ENCODE assay signal across 8 mouse cellular contexts in genomic region chr19:6242281-6242680, GRCm38 (mm10). TPM values are rescaled to one million over a fixed set of nuclear protein-coding genes. Genes with fewer than 3 reads are reported as not detected.
A peak's percentile ranks its signal among the peaks of the same experiment; 100 is the strongest.
DNase-seq lines count a peak whose midpoint lies in the region; ATAC-seq and TF ChIP-seq lines count a peak whose summit lies in the region.

No protein-coding gene starts in this region.

- TF ChIP-seq CTCF in MEL (IDR thresholded peaks at IDR 0.05 in 2 of 3, conservative IDR thresholded peaks at IDR 0.05 in 1 of 3; ENCODE audit: control insufficient read depth in 1 of 3, insufficient read depth in 1 of 3, low read depth in 2 of 3, low read length in 3 of 3, poor library complexity in 1 of 3, severe bottlenecking in 1 of 3), result no peak

- H3K36me3 ChIP-seq in MEL (ENCODE audit: control insufficient read depth in 1 of 2, insufficient read depth in 2 of 2, low read length in 2 of 2), result peaks cover 0 to 23% of the 10 kb centered on the region in 2 experiments; a peak in 3 of 4 replicates
- peaks cover 25% of the 10 kb centered on the region for H3K36me3 ChIP-seq in heart, embryonic 15.5 days
- H3K36me3 ChIP-seq in megakaryocyte, embryonic 14.5 days (replicated peaks; ENCODE audit: low read length), result peaks cover 42% of the 10 kb centered on the region

- H3K79me2 ChIP-seq in MEL (ENCODE audit: control insufficient read depth, insufficient read depth, low read length, poor library complexity), result peaks cover 11% of the 10 kb centered on the region

- TF ChIP-seq EP300 in MEL (IDR thresholded peaks at IDR 0.05; ENCODE audit: low read depth in 1 of 2, low read length in 2 of 2), result 0 out of 4 replicates have a peak, but pooled peaks of 1 of the 2 experiments have one; percentile 18

- H3K4me1 ChIP-seq in MEL (ENCODE audit: control insufficient read depth in 1 of 2, insufficient read depth in 2 of 2, low read length in 2 of 2), result peaks cover 6 to 30% of the 10 kb centered on the region in 2 experiments
- H3K4me1 ChIP-seq in heart, embryonic 15.5 days (replicated peaks), result peaks cover 15% of the 10 kb centered on the region
- peaks cover 41% of the 10 kb centered on the region for H3K4me1 ChIP-seq in megakaryocyte, embryonic 14.5 days

- peak; percentile 84 to 88 for DNase-seq in B cell, adult 2 months
- DNase-seq in MEL (ENCODE audit: low read depth, low spot score), result peak; percentile 93
- DNase-seq in embryo, embryonic 10.5 days (ENCODE audit: low spot score), result peak; percentile 42
- peak; percentile 64 for DNase-seq in kidney, postnatal 14 days
- DNase-seq in spleen, postnatal 10 days (ENCODE audit: low spot score in 2 of 2), result peak; percentile 56 to 79
- DNase-seq in right cerebral cortex, postnatal 14 days, result no peak

- no peak for TF ChIP-seq RAD21 in MEL (IDR thresholded peaks at IDR 0.05; ENCODE audit: low read depth, low read length)

- H3K27ac ChIP-seq in MEL (ENCODE audit: control insufficient read depth, low read depth, low read length), result peak overlapping the region; percentile 52
- peak overlapping the region; percentile 84 for H3K27ac ChIP-seq in heart, embryonic 15.5 days

- H3K27me3 ChIP-seq in MEL (ENCODE audit: control insufficient read depth in 1 of 2, insufficient read depth in 2 of 2, low read length in 2 of 2), result no peaks in the 10 kb centered on the region
- no peaks in the 10 kb centered on the region for H3K27me3 ChIP-seq in heart, embryonic 15.5 days
- H3K27me3 ChIP-seq in megakaryocyte, embryonic 14.5 days (replicated peaks), result no peaks in the 10 kb centered on the region

- no peaks in the 10 kb centered on the region for H3K9me3 ChIP-seq in MEL (replicated peaks; ENCODE audit: insufficient read depth, low read length)
- no peaks in the 10 kb centered on the region for H3K9me3 ChIP-seq in heart, embryonic 15.5 days (replicated peaks)
- no peaks in the 10 kb centered on the region for H3K9me3 ChIP-seq in megakaryocyte, embryonic 14.5 days

- WGBS in heart, embryonic 15.5 days, result 1% methylated on average over 4 of the region's 4 CpGs

- no peak; a peak in 1 of 4 replicates for TF ChIP-seq POLR2A in MEL (IDR thresholded peaks at IDR 0.05; ENCODE audit: control insufficient read depth in 1 of 2, insufficient read depth in 1 of 2, low read depth in 1 of 2, low read length in 2 of 2, poor library complexity in 1 of 2)

- H3K4me2 ChIP-seq in heart, embryonic 15.5 days, result peak overlapping the region; percentile 92

- H3K4me3 ChIP-seq in MEL (ENCODE audit: control insufficient read depth in 1 of 2, insufficient read depth in 1 of 2, low read depth in 2 of 2, low read length in 2 of 2), result peak overlapping the region; percentile 90 to 94
- peak overlapping the region; percentile 86 for H3K4me3 ChIP-seq in heart, embryonic 15.5 days
- H3K4me3 ChIP-seq in megakaryocyte, embryonic 14.5 days (replicated peaks), result peak overlapping the region; percentile 100

- 0 out of 2 replicates have a peak, but pooled peaks have one; percentile 5 for ATAC-seq in heart, embryonic 15.5 days (replicated peaks; ENCODE audit: insufficient number of reproducible peaks, insufficient read depth, low FRiP score, low read depth)

- peak overlapping the region; percentile 77 for H3K9ac ChIP-seq in MEL (ENCODE audit: control insufficient read depth, low read depth, low read length, poor library complexity, severe bottlenecking)
- peak overlapping the region; percentile 94 for H3K9ac ChIP-seq in heart, embryonic 15.5 days

TF ChIP-seq in MEL, 35 proteins besides CTCF, POLR2A, EP300 and RAD21:
- no peak for TF ChIP-seq CHD1 (IDR thresholded peaks at IDR 0.05; ENCODE audit: low read depth, low read length)
- no peak for TF ChIP-seq MYB (IDR thresholded peaks at IDR 0.05; ENCODE audit: low read depth, low read length)
- peak; percentile 92 for TF ChIP-seq ELF1 (IDR thresholded peaks at IDR 0.05; ENCODE audit: low read depth, low read length)
- no peak for TF ChIP-seq TAL1 (IDR thresholded peaks at IDR 0.05; ENCODE audit: low read length)
- peak; percentile 99 for TF ChIP-seq SIN3A (IDR thresholded peaks at IDR 0.05; ENCODE audit: low read length)
- TF ChIP-seq ZMIZ1 (IDR thresholded peaks at IDR 0.05; ENCODE audit: low read depth, low read length), result 0 out of 2 replicates have a peak, but pooled peaks have one; percentile 9
- TF ChIP-seq ETS1 (IDR thresholded peaks at IDR 0.05; ENCODE audit: low read depth, low read length), result peak; percentile 51
- TF ChIP-seq MEF2A (IDR thresholded peaks at IDR 0.05; ENCODE audit: extremely low read depth, insufficient replicate concordance, low read depth, low read length, poor library complexity, severe bottlenecking), result no peak
- TF ChIP-seq MYC (IDR thresholded peaks at IDR 0.05; ENCODE audit: low read depth, low read length), result peak; percentile 78
- TF ChIP-seq RCOR1 (IDR thresholded peaks at IDR 0.05; ENCODE audit: low read depth, low read length), result no peak
- no peak for TF ChIP-seq POLR2AphosphoS5 (IDR thresholded peaks at IDR 0.05; ENCODE audit: borderline replicate concordance, low read depth, low read length)
- TF ChIP-seq UBTF (IDR thresholded peaks at IDR 0.05; ENCODE audit: borderline replicate concordance, insufficient read depth, low read depth, low read length), result no peak
- TF ChIP-seq GABPA (IDR thresholded peaks at IDR 0.05; ENCODE audit: low read depth, low read length), result no peak
- TF ChIP-seq MXI1 (IDR thresholded peaks at IDR 0.05; ENCODE audit: low read depth, low read length), result peak; percentile 95
- TF ChIP-seq MAX (IDR thresholded peaks at IDR 0.05; ENCODE audit: low read length), result peak; percentile 95
- TF ChIP-seq USF1 (IDR thresholded peaks at IDR 0.05; ENCODE audit: low read depth, low read length), result 0 out of 2 replicates have a peak, but pooled peaks have one; percentile 13
- peak; percentile 60; the same call in 1 of the 2 replicates for TF ChIP-seq MAZ (IDR thresholded peaks at IDR 0.05; ENCODE audit: low read depth, low read length)
- no peak for TF ChIP-seq SMC3 (IDR thresholded peaks at IDR 0.05; ENCODE audit: low read depth, low read length)
- TF ChIP-seq HCFC1 (IDR thresholded peaks at IDR 0.05; ENCODE audit: low read depth, low read length), result peak; percentile 76
- TF ChIP-seq ZNF384 (IDR thresholded peaks at IDR 0.05; ENCODE audit: low read depth, low read length), result peak; percentile 1; the same call in 1 of the 2 replicates
- no peak for TF ChIP-seq MAFK (IDR thresholded peaks at IDR 0.05; ENCODE audit: borderline replicate concordance, low read depth, low read length)
- TF ChIP-seq ZC3H11A (IDR thresholded peaks at IDR 0.05; ENCODE audit: low read depth, low read length), result no peak
TF ChIP-seq in MEL: peak in this region for 11.

RNA-seq across cellular contexts. Expression of gene Atg2a, which starts 0.8 kb away (rescaled TPM):
- total RNA-seq in MEL (2012; rRNA removed), result 7.9 and 10.6 TPM in 2 replicates
- 10 to 100 TPM in 1 of 2 experiments, not detected in 1; 21.7 TPM for polyA plus RNA-seq in MEL (2012; ENCODE audit: insufficient read depth in 1 of 2, insufficient read length in 2 of 2, low read depth in 1 of 2, low replicate concordance in 2 of 2, missing spikeins in 1 of 2)
- polyA plus RNA-seq in heart, embryonic 15.5 days (2015; fragmentation: Nextera tagmentation; extraction: Ambion mirVana), result 6.7 and 10.0 TPM in 2 replicates
- polyA plus RNA-seq in megakaryocyte, embryonic 14.5 days (2012; ENCODE audit: insufficient read depth, low replicate concordance), result 34.7 and 62.6 TPM in 2 replicates

RNA-seq across cellular contexts. Expression of gene Ppp2r5b, which starts 6.6 kb away (rescaled TPM):
- total RNA-seq in MEL (2012; rRNA removed), result 10.4 and 14.7 TPM in 2 replicates
- 10 to 100 TPM in 1 of 2 experiments, not detected in 1; 15.6 TPM for polyA plus RNA-seq in MEL (2012; ENCODE audit: insufficient read depth in 1 of 2, insufficient read length in 2 of 2, low read depth in 1 of 2, low replicate concordance in 2 of 2, missing spikeins in 1 of 2)
- polyA plus RNA-seq in heart, embryonic 15.5 days (2015; fragmentation: Nextera tagmentation; extraction: Ambion mirVana), result 21.4 and 28.1 TPM in 2 replicates
- 26.0 and 29.6 TPM in 2 replicates for polyA plus RNA-seq in megakaryocyte, embryonic 14.5 days (2012; ENCODE audit: insufficient read depth, low replicate concordance)

RNA-seq across cellular contexts. Expression of gene Gpha2, which starts 16.1 kb away (rescaled TPM):
- total RNA-seq in MEL (2012; rRNA removed), result not detected in 2 replicates
- polyA plus RNA-seq in MEL (2012; ENCODE audit: insufficient read depth in 1 of 2, insufficient read length in 2 of 2, low read depth in 1 of 2, low replicate concordance in 2 of 2, missing spikeins in 1 of 2), result under 1 TPM in 1 of 2 experiments, not detected in 1; 0.19 TPM
- 0.57 TPM in 1 of 2 replicates, not detected in the other for polyA plus RNA-seq in heart, embryonic 15.5 days (2015; fragmentation: Nextera tagmentation; extraction: Ambion mirVana)
- not detected in 2 replicates for polyA plus RNA-seq in megakaryocyte, embryonic 14.5 days (2012; ENCODE audit: insufficient read depth, low replicate concordance)

RNA-seq across cellular contexts. Expression of gene Ehd1, which starts 34.2 kb away (rescaled TPM):
- 57.8 and 65.9 TPM in 2 replicates for total RNA-seq in MEL (2012; rRNA removed)
- polyA plus RNA-seq in MEL (2012; ENCODE audit: insufficient read depth in 1 of 2, insufficient read length in 2 of 2, low read depth in 1 of 2, low replicate concordance in 2 of 2, missing spikeins in 1 of 2), result 100 to 1,000 TPM in 1 of 2 experiments, not detected in 1; 105 TPM
- polyA plus RNA-seq in heart, embryonic 15.5 days (2015; fragmentation: Nextera tagmentation; extraction: Ambion mirVana), result 54.1 and 66.8 TPM in 2 replicates
- 474 and 728 TPM in 2 replicates for polyA plus RNA-seq in megakaryocyte, embryonic 14.5 days (2012; ENCODE audit: insufficient read depth, low replicate concordance)

RNA-seq across cellular contexts. Expression of gene Majin, which starts 58.1 kb away (rescaled TPM):
- total RNA-seq in MEL (2012; rRNA removed), result not detected in 2 replicates
- polyA plus RNA-seq in MEL (2012; ENCODE audit: insufficient read depth in 1 of 2, insufficient read length in 2 of 2, low read depth in 1 of 2, low replicate concordance in 2 of 2, missing spikeins in 1 of 2), result not detected
- not detected in 2 replicates for polyA plus RNA-seq in heart, embryonic 15.5 days (2015; fragmentation: Nextera tagmentation; extraction: Ambion mirVana)
- polyA plus RNA-seq in megakaryocyte, embryonic 14.5 days (2012; ENCODE audit: insufficient read depth, low replicate concordance), result not detected in 2 replicates
